Mouse (Mus musculus): ENCODE data around the gene Eef1akmt2. TPM values are rescaled to one million over a fixed set of nuclear protein-coding genes. Genes with fewer than 3 reads are reported as not detected.

Eef1akmt2 gene
- total RNA-seq, 2 experiments from 2014 or later = 5.0 to 6.8 TPM

Other genes with a start within 250 kb of the Eef1akmt2 start
- 10 to 100 TPM; 12.9 to 13.2 TPM for gene Lhpp, start 242.0 kb downstream of the Eef1akmt2 start, total RNA-seq (2021)
- 10 to 100 TPM; 15.0 to 16.1 TPM for gene Fam53b, start 38.8 kb downstream of the Eef1akmt2 start, total RNA-seq (2021)
- 10 to 100 TPM; 20.5 to 21.3 TPM for gene Abraxas2, start 6.6 kb upstream of the Eef1akmt2 start, total RNA-seq (2021)
- 10 to 100 TPM; 44.4 to 53.3 TPM for gene Zranb1, start 78.5 kb upstream of the Eef1akmt2 start, total RNA-seq (2021)